Mouse (Mus musculus): ENCODE measurements around the gene Acp1.

Gene Acp1

DNA sequence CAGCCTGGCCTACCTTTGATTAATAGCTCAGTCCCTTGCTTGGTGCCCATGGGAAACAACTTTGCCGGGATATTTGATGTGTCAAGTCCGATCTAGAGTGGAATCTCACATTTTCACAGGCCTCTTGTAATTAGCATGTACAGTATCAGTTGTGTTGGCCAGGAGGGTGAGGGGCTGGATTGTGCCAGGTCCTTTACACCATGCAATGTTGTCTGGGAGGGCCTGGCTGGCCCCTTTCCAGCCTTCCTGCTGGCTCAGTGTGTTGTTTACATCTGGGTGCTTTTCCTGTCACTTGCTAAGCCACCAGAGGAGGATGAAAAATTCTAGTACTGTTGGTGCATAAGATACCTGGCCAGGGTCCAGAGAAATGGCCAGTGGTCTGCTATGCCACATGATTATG is 47.0 kb downstream of the Acp1 start:
- no peak for DNase-seq (ENCODE audit: low spot score)

DNA sequence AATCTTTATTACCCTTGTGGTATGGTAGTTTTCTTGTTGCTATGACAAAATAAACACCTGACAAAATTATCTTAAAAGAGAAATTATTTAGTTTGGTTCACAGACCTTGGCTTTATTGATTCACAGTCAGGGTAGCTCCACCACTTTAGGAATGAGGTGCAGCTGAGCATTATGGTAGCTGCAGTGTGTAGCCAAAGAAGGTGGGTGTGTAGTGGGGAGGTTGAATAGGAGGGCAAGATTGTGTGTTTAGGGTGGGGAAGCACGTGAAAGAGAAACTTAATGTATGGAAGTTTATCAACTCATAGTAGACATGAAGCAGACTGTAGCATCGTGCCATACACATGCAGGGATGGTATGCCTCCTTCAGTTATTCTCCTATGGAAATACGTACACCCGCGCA is 55.2 kb downstream of the Acp1 start:
- DNase-seq (ENCODE audit: low spot score), result no peak

DNA sequence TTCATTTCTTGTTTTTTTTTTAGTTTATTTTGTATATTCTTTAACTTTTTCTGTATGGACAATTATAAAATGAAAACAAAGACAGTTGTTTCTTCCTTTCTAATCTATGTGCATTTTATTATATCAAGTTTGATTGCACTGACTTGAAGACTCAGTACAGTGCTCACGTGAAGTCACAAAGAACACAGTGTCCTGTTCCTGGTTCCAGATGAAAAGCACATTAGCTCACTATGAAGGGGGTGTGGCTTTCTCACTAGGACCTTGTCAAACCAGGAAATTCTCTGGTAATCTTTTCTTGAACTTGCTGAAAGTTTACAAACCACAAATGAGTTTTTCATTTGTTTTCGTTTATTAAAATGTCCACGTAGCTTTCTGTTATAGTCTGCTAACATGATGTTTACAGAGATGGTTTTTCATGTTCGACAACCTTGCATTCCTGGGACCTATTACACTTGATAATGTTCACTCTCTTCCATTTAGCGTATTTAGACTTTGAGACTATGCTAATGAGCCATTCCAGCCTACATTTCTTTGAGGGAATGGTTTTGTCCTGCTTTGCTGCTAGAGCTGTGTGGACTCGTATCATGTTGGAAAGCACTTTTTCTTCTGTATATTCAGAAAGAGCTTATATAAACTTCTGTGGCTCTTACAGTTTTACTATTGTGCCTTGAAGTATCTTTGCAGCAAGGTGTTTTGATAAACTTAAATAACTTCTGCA is 55.8 kb downstream of the Acp1 start:
- DNase-seq (ENCODE audit: low spot score), result no peak

DNA sequence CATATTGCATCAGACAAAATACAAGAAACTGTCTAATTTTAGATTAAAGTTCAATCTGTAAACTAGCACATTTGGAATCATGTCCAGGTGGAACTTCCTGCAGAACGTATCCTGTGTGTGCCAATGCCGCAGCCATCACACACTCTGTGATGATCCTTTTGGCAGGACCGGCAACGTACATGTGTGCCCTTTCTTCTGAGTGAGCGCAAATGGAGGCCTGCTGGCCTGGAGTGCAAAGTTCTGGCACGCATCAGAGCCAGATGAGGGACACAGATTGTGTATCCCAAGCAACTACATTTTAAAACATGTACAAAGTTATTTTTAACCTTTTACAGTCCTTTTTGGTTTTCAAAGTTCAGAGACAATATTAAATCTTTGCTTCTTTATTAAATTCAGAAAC is 59.5 kb downstream of the Acp1 start:
- no peak for DNase-seq (ENCODE audit: low spot score)

DNA sequence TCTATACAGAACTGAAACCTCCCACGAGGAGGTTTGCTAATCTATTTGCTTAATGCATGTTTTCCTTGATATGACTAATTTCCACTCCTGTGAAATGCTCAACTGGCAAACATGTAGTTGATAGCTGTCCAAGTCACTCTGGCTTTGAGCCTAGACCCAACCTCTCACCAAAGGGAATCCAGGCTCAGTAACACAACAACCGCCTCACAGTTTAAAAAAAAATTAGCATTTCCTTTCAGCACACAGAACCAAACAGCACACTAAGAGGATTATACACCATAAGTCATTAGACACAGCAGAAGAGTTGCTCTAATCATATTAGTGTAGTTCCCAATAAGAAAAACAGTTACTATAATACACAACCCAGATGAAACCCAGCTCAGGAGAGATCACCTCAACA is 60.5 kb downstream of the Acp1 start:
- no peak for DNase-seq (ENCODE audit: low spot score)

DNA sequence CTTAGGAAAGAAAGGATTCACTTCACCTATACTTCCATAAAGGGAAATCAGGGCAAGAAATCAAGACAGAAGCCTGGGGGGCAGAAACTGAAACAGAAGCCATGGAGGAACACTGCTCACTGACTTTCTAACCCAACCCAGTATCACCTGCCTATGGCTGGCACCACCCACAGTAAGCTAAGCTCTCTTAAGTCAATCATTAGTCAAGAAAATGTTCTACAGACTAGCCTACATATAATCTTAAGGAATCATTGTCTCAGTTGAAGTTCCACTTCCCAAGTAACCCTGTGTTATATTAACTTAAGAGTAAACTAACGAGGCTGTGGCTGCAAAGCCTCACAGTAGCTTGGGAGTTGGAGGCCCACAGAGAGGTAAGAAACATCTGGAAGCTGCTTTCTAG is 62.9 kb downstream of the Acp1 start:
- peak; percentile 53 for DNase-seq (ENCODE audit: low spot score)
